Mouse (Mus musculus) bone marrow macrophage, adult 2 months (primary cell): ENCODE data around the gene Mcm9. TPM values are rescaled to one million over a fixed set of nuclear protein-coding genes. Genes with fewer than 3 reads are reported as not detected.
"Not testable (repeated sequence)": the region's sequence is repeated elsewhere in the genome, so short reads cannot be mapped to it uniquely, and the experiment has no call there.

Experiments used
- H3K27ac ChIP-seq: 2 replicates; pipeline ENCODE4 v1.5.1; 2012; ENCODE audit warnings: low read depth, low read length; ENCODE audit not compliant: insufficient read depth
- H3K4me1 ChIP-seq: 2 replicates; pipeline ENCODE4 v1.6.1; 2012; ENCODE audit warnings: low read length; ENCODE audit not compliant: control insufficient read depth, insufficient read depth
- H3K4me3 ChIP-seq: 2 replicates; pipeline ENCODE4 v1.5.1; 2012; ENCODE audit warnings: mild to moderate bottlenecking, low read length, moderate library complexity; ENCODE audit not compliant: insufficient read depth
- CTCF ChIP-seq: IDR thresholded peaks from 2 replicates; pipeline ENCODE4 v1.5.1; 2012; ENCODE audit warnings: low read depth, mild to moderate bottlenecking, low read length, moderate library complexity
- POLR2A ChIP-seq: IDR thresholded peaks from 2 replicates; pipeline ENCODE4 v1.6.1; 2012; ENCODE audit warnings: mild to moderate bottlenecking, low read depth, low read length, borderline replicate concordance
- polyA plus RNA-seq: library from polyadenylated mRNA; stranded (reverse); fragments of >200 nt; gene quantifications from 2 replicates; pipeline ENCODE4 v1.2.4, GENCODE M21; 2012; ENCODE audit not compliant: missing spikeins, insufficient read depth, insufficient read length

Gene Mcm9
- polyA plus RNA-seq, 1 experiment, result 9.8 TPM

DNA sequence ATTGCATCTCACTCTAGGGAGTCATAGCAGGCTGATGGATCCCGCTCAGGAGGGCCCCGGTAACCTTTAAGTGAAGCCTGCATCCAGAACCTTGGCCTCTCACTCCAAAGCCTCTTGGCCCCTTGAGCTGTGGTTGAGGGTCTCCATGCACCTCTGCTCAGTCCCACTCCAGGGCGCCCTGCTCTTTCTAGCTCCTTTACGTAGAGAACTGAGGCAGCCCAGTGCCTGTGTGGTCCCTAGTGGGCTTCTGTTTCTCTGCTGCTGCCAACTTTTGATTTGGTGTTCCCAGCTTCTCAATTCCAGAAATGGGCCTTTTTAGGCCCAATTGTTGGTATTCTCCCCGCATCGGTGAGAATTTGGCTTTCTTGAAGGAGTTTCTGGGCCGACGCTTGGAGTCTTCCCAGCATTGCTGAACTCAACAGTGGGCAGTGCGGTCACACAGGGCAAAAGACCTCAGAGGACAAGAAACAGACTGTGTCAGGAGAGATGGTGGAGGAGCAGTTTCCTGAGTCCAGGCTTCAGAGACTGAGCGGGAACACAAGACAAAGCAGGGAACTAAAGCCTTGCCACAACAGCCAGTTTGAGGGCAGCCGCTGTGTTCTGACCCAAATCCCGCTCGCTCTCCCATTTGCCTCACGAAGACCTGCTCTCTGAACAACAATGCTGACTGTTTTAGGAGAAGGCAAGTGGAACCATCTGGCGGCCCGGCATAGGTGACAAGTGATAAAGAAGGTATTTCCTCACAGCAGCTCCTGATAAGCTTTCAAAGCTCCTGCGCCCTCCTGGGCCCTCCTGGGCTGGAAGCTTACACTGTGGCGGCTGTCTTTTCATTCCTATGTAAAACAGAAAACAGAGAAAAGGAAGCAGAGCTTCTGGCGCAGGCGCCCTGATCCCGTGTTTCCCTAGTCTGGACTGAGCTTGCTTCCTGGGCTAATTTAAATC lies 127.1 kb downstream of the Mcm9 start:
- TF ChIP-seq CTCF (no peak), POLR2A (no peak)
- Histone ChIP-seq H3K4me3 (no peak overlapping the region), H3K4me1 (peaks cover 4% of the 10 kb centered on the region), H3K27ac (no peak overlapping the region)

DNA sequence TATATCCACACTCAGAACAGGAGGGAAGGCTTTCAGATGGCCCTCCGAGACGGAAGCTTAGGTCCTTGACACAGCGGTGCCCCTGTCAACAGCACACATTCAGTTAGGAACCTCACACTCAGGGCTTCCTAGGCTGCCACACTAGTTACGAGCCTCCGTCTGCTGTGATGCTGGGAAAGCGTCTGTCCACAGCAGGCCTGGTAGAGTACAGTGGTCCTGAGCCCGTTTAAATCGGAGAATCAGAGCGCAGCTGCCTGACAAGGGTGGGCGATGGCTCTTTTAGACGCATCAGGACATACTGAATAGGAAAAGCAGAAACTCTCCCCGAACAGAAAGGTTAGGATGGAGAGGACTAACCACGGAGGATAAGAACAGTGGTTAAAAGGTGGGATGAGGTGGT lies 127.8 kb downstream of the Mcm9 start:
- peaks cover 4% of the 10 kb centered on the region for H3K4me1 ChIP-seq
- H3K4me3 ChIP-seq, result no peak overlapping the region
- no peak overlapping the region for H3K27ac ChIP-seq
- TF ChIP-seq CTCF (no peak), POLR2A (no peak)

DNA sequence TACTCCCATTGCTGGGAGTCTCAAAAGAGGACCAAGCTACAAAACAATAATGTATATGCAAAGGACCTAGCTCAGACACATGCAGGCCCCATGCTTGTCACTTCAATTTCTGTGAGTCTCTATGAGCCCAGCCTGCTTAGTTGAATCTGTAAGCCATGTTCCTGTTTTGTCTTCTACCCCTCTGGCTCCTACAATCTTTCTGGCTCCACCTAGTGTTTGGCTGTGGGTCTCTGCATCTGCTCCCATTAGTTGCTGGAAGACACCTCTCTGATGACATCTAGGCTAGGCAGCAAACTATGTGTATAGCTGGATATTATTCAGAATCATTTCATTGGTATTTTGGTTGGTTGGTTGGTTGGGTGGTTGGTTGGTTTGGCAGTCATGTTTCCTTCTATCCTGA lies 130.7 kb downstream of the Mcm9 start:
- TF ChIP-seq POLR2A, result no peak
- TF ChIP-seq CTCF, result no peak
- Histone ChIP-seq H3K27ac (no peak overlapping the region), H3K4me3 (no peak overlapping the region), H3K4me1 (no peaks in the 10 kb centered on the region)

DNA sequence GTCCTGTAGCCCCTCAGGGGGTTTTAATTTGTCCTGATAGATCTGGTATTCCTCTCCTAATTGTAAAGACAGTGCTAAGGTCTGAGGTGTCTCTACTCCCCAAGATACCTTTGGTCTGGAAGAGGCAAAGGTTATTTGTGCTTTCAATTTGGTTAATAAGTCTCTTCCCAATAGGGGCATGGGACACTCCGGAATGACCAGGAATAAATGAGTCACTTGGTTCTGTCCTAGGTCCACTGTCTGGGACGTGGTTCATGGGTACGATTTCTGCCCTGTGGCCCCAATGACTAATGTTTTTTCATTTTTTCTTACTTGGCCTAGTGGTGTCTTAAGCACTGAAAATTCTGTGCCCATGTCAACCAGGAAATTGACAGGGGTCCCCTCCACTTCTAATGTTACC lies 134.9 kb downstream of the Mcm9 start:
- not testable (repeated sequence) for H3K4me3 ChIP-seq

DNA sequence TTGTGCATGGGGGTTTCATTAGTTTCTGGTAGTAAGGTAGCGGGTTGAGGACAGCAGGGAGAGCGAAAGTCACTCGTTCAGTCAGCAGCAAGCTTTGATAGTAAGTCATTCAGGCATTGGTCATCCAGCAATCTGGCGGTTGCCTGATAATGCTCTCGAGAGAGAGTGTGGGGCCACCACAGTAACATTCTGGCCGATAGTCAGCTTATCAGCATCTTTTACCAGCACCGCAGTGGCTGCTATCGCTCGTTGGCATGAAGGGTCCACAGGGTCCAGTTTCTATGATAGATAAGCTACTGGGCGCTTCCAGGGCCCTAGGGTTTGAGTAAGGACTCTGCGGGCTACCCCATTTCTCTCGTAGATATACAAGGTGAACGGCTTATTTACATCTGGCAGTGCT lies 136.3 kb downstream of the Mcm9 start:
- Histone ChIP-seq H3K4me3 (no peak overlapping the region), H3K4me1 (no peaks in the 10 kb centered on the region), H3K27ac (no peak overlapping the region)
- TF ChIP-seq CTCF (no peak), POLR2A (no peak)

More for the DNA sequence above, 134.9 kb downstream of the Mcm9 start:
- H3K4me1 ChIP-seq, H3K27ac ChIP-seq: not testable (repeated sequence)

Other genes with a start within 250 kb of the Mcm9 start
- gene Asf1a, start 33.7 kb downstream of the Mcm9 start, polyA plus RNA-seq, result 17.4 and 17.9 TPM in 2 replicates
- gene Fam184a, start 120.7 kb upstream of the Mcm9 start, polyA plus RNA-seq, result not detected in 2 replicates